Mouse (Mus musculus) heart, embryonic 16.5 days (tissue): ENCODE measurements around the gene Tubd1. TPM values are rescaled to one million over a fixed set of nuclear protein-coding genes. Genes with fewer than 3 reads are reported as not detected.

Source experiments
- ATAC-seq: fragments of 200-750 bp; cut with Nextera tagmentation; replicated peaks from 2 replicates; pipeline ENCODE4 v1.8.0; 2017; ENCODE audit warnings: moderate number of reproducible peaks; ENCODE audit not compliant: insufficient read depth, low FRiP score; ENCODE audit errors: extremely low read depth
- H3K27ac ChIP-seq: fragments of 300-500 bp; sonication (generic); 2 replicates; pipeline ENCODE4 v1.5.1; 2014; ENCODE audit warnings: mild to moderate bottlenecking, low read length, control low read depth, moderate library complexity
- H3K27me3 ChIP-seq: fragments of 300-500 bp; sonication (generic); 2 replicates; pipeline ENCODE4 v1.6.1; 2014; ENCODE audit warnings: low read length, mixed read lengths; ENCODE audit not compliant: control insufficient read depth, insufficient read depth
- H3K36me3 ChIP-seq: fragments of 300-500 bp; sonication (generic); 2 replicates; pipeline ENCODE4 v1.6.1; 2014; ENCODE audit not compliant: control insufficient read depth, insufficient read depth
- H3K4me1 ChIP-seq: fragments of 300-500 bp; sonication (generic); 2 replicates; pipeline ENCODE4 v1.6.1; 2014; ENCODE audit warnings: low read length, mixed read lengths; ENCODE audit not compliant: control insufficient read depth, insufficient read depth
- H3K4me2 ChIP-seq: fragments of 300-500 bp; sonication (generic); 2 replicates; pipeline ENCODE4 v1.6.1; 2014; ENCODE audit warnings: low read depth, mild to moderate bottlenecking, control low read depth, low read length
- H3K4me3 ChIP-seq: fragments of 300-500 bp; sonication (generic); 2 replicates; pipeline ENCODE4 v1.5.1; 2014; ENCODE audit warnings: mild to moderate bottlenecking, control low read depth, low read length
- H3K9ac ChIP-seq: fragments of 300-500 bp; sonication (generic); 2 replicates; pipeline ENCODE4 v1.6.1; 2014; ENCODE audit warnings: low read length, control low read depth
- H3K9me3 ChIP-seq: fragments of 300-500 bp; sonication (generic); replicated peaks from 2 replicates; pipeline ENCODE4 v1.6.1; 2016; ENCODE audit warnings: low read length; ENCODE audit not compliant: control insufficient read depth
- WGBS: fragments of 180-500 bp; shearing (Covaris S2); extraction: QIAGEN DNeasy Blood & Tissue Kit; methylation state at CpG from one replicate; pipeline ENCODE4 v1.1.7; 2014; 5-methylcytosine and 5-hydroxymethylcytosine counted together
- polyA plus RNA-seq: library from polyadenylated mRNA; unstranded; fragments of >200 nt; fragmentation: Nextera tagmentation; extraction: Ambion mirVana; gene quantifications from 2 replicates; pipeline ENCODE4 v1.2.1, GENCODE M21; 2015

Gene Tubd1
- polyA plus RNA-seq: 13.6 and 14.3 TPM in 2 replicates

GRCm38 (mm10) chr11:86544639-86545299, at the start of gene Tubd1, which contains the start of gene Rps6kb1:
Gene Tubd1, plus strand, starts transcription at chr11:86544991.
Gene Rps6kb1, minus strand, starts transcription at chr11:86544805.
- Histone ChIP-seq H3K36me3 (peaks cover 9% of the 10 kb centered on the region), H3K27ac (peak within 1 kb of the TSS; percentile 92), H3K4me2 (peak within 1 kb of the TSS; percentile 72), H3K4me1 (peaks cover 33% of the 10 kb centered on the region), H3K27me3 (no peaks in the 10 kb centered on the region), H3K4me3 (peak within 1 kb of the TSS; percentile 79), H3K9me3 (no peaks in the 10 kb centered on the region), H3K9ac (peak within 1 kb of the TSS; percentile 95)
- peak; percentile 97 for ATAC-seq
- under 1% methylated on average over 43 of the region's 43 CpGs for WGBS

GRCm38 (mm10) chr11:86497356-86497755, 47.4 kb upstream of the Tubd1 start:
- no peaks in the 10 kb centered on the region for H3K27me3 ChIP-seq
- ATAC-seq: no peak
- H3K4me3 ChIP-seq: no peak overlapping the region
- no peak overlapping the region for H3K27ac ChIP-seq
- H3K4me1 ChIP-seq: no peaks in the 10 kb centered on the region
- H3K9me3 ChIP-seq: no peaks in the 10 kb centered on the region
- H3K36me3 ChIP-seq: peaks cover 19% of the 10 kb centered on the region
- no peak overlapping the region for H3K4me2 ChIP-seq
- WGBS: 89% methylated on average over 1 of the region's 1 CpGs
- H3K9ac ChIP-seq: no peak overlapping the region

- H3K4me3 ChIP-seq: no peak overlapping the region
- H3K9ac ChIP-seq: no peak overlapping the region
- H3K36me3 ChIP-seq: peaks cover 23% of the 10 kb centered on the region
- WGBS: 71% methylated on average over 3 of the region's 3 CpGs
- H3K27ac ChIP-seq: no peak overlapping the region
- ATAC-seq: no peak
- H3K4me1 ChIP-seq: no peaks in the 10 kb centered on the region
- no peak overlapping the region for H3K4me2 ChIP-seq
- no peaks in the 10 kb centered on the region for H3K27me3 ChIP-seq
- H3K9me3 ChIP-seq: no peaks in the 10 kb centered on the region
Observed at GRCm38 (mm10) chr11:86497908-86498307, 46.9 kb upstream of the Tubd1 start.

GRCm38 (mm10) chr11:86500795-86501194, 44.0 kb upstream of the Tubd1 start:
- no peak overlapping the region for H3K9ac ChIP-seq
- no peak for ATAC-seq
- no peaks in the 10 kb centered on the region for H3K9me3 ChIP-seq
- H3K4me1 ChIP-seq: no peaks in the 10 kb centered on the region
- H3K4me2 ChIP-seq: no peak overlapping the region
- peaks cover 37% of the 10 kb centered on the region for H3K36me3 ChIP-seq
- no peak overlapping the region for H3K27ac ChIP-seq
- no peak overlapping the region for H3K4me3 ChIP-seq
- WGBS: 67% methylated on average over 1 of the region's 1 CpGs
- no peaks in the 10 kb centered on the region for H3K27me3 ChIP-seq

GRCm38 (mm10) chr11:86503121-86503520, 41.7 kb upstream of the Tubd1 start:
- H3K4me2 ChIP-seq: no peak overlapping the region
- WGBS: 92% methylated on average over 2 of the region's 2 CpGs
- no peak overlapping the region for H3K27ac ChIP-seq
- no peak overlapping the region for H3K4me3 ChIP-seq
- no peak for ATAC-seq
- peaks cover 32% of the 10 kb centered on the region for H3K36me3 ChIP-seq
- no peaks in the 10 kb centered on the region for H3K27me3 ChIP-seq
- H3K9ac ChIP-seq: no peak overlapping the region
- H3K9me3 ChIP-seq: no peaks in the 10 kb centered on the region
- no peaks in the 10 kb centered on the region for H3K4me1 ChIP-seq

GRCm38 (mm10) chr11:86507334-86507733, 37.5 kb upstream of the Tubd1 start:
- no peak for ATAC-seq
- no peak overlapping the region for H3K9ac ChIP-seq
- no peak overlapping the region for H3K4me2 ChIP-seq
- H3K9me3 ChIP-seq: no peaks in the 10 kb centered on the region
- H3K4me1 ChIP-seq: no peaks in the 10 kb centered on the region
- no peaks in the 10 kb centered on the region for H3K27me3 ChIP-seq
- H3K36me3 ChIP-seq: peaks cover 52% of the 10 kb centered on the region
- 45% methylated on average over 2 of the region's 2 CpGs for WGBS
- no peak overlapping the region for H3K27ac ChIP-seq
- no peak overlapping the region for H3K4me3 ChIP-seq

- ATAC-seq: no peak
- H3K4me1 ChIP-seq: no peaks in the 10 kb centered on the region
- 94% methylated on average over 2 of the region's 2 CpGs for WGBS
- no peak overlapping the region for H3K9ac ChIP-seq
- no peaks in the 10 kb centered on the region for H3K9me3 ChIP-seq
- H3K27me3 ChIP-seq: no peaks in the 10 kb centered on the region
- H3K4me2 ChIP-seq: no peak overlapping the region
- no peak overlapping the region for H3K4me3 ChIP-seq
- H3K27ac ChIP-seq: no peak overlapping the region
- peaks cover 50% of the 10 kb centered on the region for H3K36me3 ChIP-seq
Observed at GRCm38 (mm10) chr11:86507991-86508390, 36.8 kb upstream of the Tubd1 start.

- peaks cover 40% of the 10 kb centered on the region for H3K36me3 ChIP-seq
- H3K9ac ChIP-seq: no peak overlapping the region
- no peak overlapping the region for H3K4me3 ChIP-seq
- 0 out of 2 replicates have a peak, but pooled peaks cover 2% of the 10 kb centered on the region for H3K9me3 ChIP-seq
- no peak overlapping the region for H3K27ac ChIP-seq
- 84% methylated on average over 3 of the region's 3 CpGs for WGBS
- H3K4me2 ChIP-seq: no peak overlapping the region
- no peak for ATAC-seq
- no peaks in the 10 kb centered on the region for H3K27me3 ChIP-seq
- H3K4me1 ChIP-seq: no peaks in the 10 kb centered on the region
Observed at GRCm38 (mm10) chr11:86516620-86517019, 28.2 kb upstream of the Tubd1 start.

- Histone ChIP-seq H3K4me2 (no peak overlapping the region), H3K9ac (no peak overlapping the region), H3K4me3 (no peak overlapping the region), H3K9me3 (0 out of 2 replicates have a peak, but pooled peaks cover 2% of the 10 kb centered on the region), H3K27ac (no peak overlapping the region), H3K4me1 (no peaks in the 10 kb centered on the region), H3K27me3 (no peaks in the 10 kb centered on the region), H3K36me3 (peaks cover 43% of the 10 kb centered on the region)
- WGBS: 90% methylated on average over 3 of the region's 3 CpGs
- no peak for ATAC-seq
Observed at GRCm38 (mm10) chr11:86517229-86517628, 27.6 kb upstream of the Tubd1 start.
